Mouse (Mus musculus) G1E (cell line): Measurements from ENCODE around the gene Pcsk7. TPM values are rescaled to one million over a fixed set of nuclear protein-coding genes. Genes with fewer than 3 reads are reported as not detected.

Experiments
- ATAC-seq: 2 replicates; pipeline ENCODE4 v1.8.0; 2016; ENCODE audit warnings: mild to moderate bottlenecking; ENCODE audit not compliant: insufficient number of reproducible peaks, poor library complexity, low FRiP score, severe bottlenecking; ENCODE audit errors: extremely low read depth
- DNase-seq: peaks from one replicate; pipeline ENCODE4 v3.0.0; 2012; ENCODE audit warnings: low spot score
- H3K27me3 ChIP-seq: 2 replicates; pipeline ENCODE4 v1.6.1; 2012; ENCODE audit warnings: mild to moderate bottlenecking, low read length, inconsistent platforms; ENCODE audit not compliant: insufficient read depth
- H3K36me3 ChIP-seq: replicated peaks from 2 replicates; pipeline ENCODE3; 2012; ENCODE audit warnings: mild to moderate bottlenecking, inconsistent platforms
- H3K4me1 ChIP-seq: 2 replicates; pipeline ENCODE4 v1.6.1; 2012; ENCODE audit warnings: low read depth, low read length, inconsistent platforms, mixed read lengths; ENCODE audit not compliant: insufficient read depth
- H3K4me3 ChIP-seq: 2 replicates; pipeline ENCODE4 v1.5.1; 2012; ENCODE audit warnings: low read depth, mild to moderate bottlenecking, inconsistent platforms, low read length, moderate library complexity, mixed read lengths
- H3K9me3 ChIP-seq: replicated peaks from 2 replicates; pipeline ENCODE4 v1.6.1; 2012; ENCODE audit warnings: inconsistent platforms
- CTCF ChIP-seq: IDR thresholded peaks from 2 replicates; pipeline ENCODE4 v1.5.1; 2012; ENCODE audit warnings: low read depth, low read length, inconsistent platforms, mixed read lengths
- GATA1 ChIP-seq: IDR thresholded peaks from 2 replicates; pipeline ENCODE4 v1.6.1; 2012; ENCODE audit warnings: borderline replicate concordance, low read length, inconsistent platforms, mixed read lengths
- GATA2 ChIP-seq: IDR thresholded peaks from 2 replicates; pipeline ENCODE4 v1.6.1; 2012; ENCODE audit warnings: low read depth, low read length, inconsistent platforms, borderline replicate concordance
- POLR2AphosphoS5 ChIP-seq: IDR thresholded peaks from 2 replicates; pipeline ENCODE4 v1.6.1; 2012; ENCODE audit warnings: low read depth, low read length, inconsistent platforms; ENCODE audit not compliant: insufficient replicate concordance
- TAL1 ChIP-seq: conservative IDR thresholded peaks from 2 replicates; pipeline ENCODE4 v1.6.1; 2012; ENCODE audit warnings: low read depth, low read length, inconsistent platforms, mixed read lengths
- polyA plus RNA-seq: library from polyadenylated mRNA; stranded (reverse); fragments of >175 nt; gene quantifications from 2 replicates; pipeline ENCODE4 v1.2.3, GENCODE M21; 2012
- total RNA-seq, 2 experiments: library from RNA; stranded (forward) in 1 of 2; stranded (reverse) in 1 of 2; fragments of 200-1000 nt in 1 of 2; fragments of >200 nt in 1 of 2; fragmentation: Nextera tagmentation in 1 of 2; gene quantifications; 2 replicates each; pipeline ENCODE4 v1.2.3; 2014 to 2017

Gene Pcsk7
- total and polyA plus RNA-seq, 3 experiments: 6.3 to 11.8 (median 7.1) TPM

GRCm38 (mm10) chr9:45943628-45944505, 37.6 kb downstream of the Pcsk7 start:
- ATAC-seq: no peak
- H3K36me3 ChIP-seq: peaks cover 97% of the 10 kb centered on the region
- no peak overlapping the region; the same call in 1 of the 2 replicates for H3K4me3 ChIP-seq
- no peaks in the 10 kb centered on the region for H3K9me3 ChIP-seq
- H3K4me1 ChIP-seq: peaks cover 26% of the 10 kb centered on the region
- H3K27me3 ChIP-seq: no peaks in the 10 kb centered on the region
- DNase-seq: no peak
- TF ChIP-seq GATA2 (no peak), CTCF (no peak)

GRCm38 (mm10) chr9:45944506-45945400, 38.5 kb downstream of the Pcsk7 start:
- Histone ChIP-seq H3K4me1 (peaks cover 23% of the 10 kb centered on the region), H3K4me3 (no peak overlapping the region), H3K36me3 (peaks cover 97% of the 10 kb centered on the region), H3K9me3 (no peaks in the 10 kb centered on the region), H3K27me3 (no peaks in the 10 kb centered on the region)
- TF ChIP-seq GATA1: no peak
- no peak for TF ChIP-seq CTCF
- no peak for TF ChIP-seq TAL1
- no peak for TF ChIP-seq GATA2
- TF ChIP-seq POLR2AphosphoS5: no peak
- DNase-seq: no peak
- ATAC-seq: no peak

GRCm38 (mm10) chr9:45945721-45946120, 39.4 kb downstream of the Pcsk7 start:
- H3K9me3 ChIP-seq: no peaks in the 10 kb centered on the region
- ATAC-seq (no peak), DNase-seq (no peak)
- peaks cover 99% of the 10 kb centered on the region for H3K36me3 ChIP-seq
- no peak overlapping the region for H3K4me3 ChIP-seq
- no peaks in the 10 kb centered on the region for H3K27me3 ChIP-seq
- peaks cover 24% of the 10 kb centered on the region for H3K4me1 ChIP-seq
- TF ChIP-seq GATA1: no peak
- TF ChIP-seq CTCF: no peak

- peaks cover 97% of the 10 kb centered on the region for H3K36me3 ChIP-seq
Measured at GRCm38 (mm10) chr9:45946182-45946871, 40.0 kb downstream of the Pcsk7 start.

GRCm38 (mm10) chr9:45946872-45947183, 40.5 kb downstream of the Pcsk7 start:
- Histone ChIP-seq H3K36me3 (peaks cover 97% of the 10 kb centered on the region), H3K4me3 (no peak overlapping the region), H3K27me3 (no peaks in the 10 kb centered on the region), H3K9me3 (no peaks in the 10 kb centered on the region), H3K4me1 (peaks cover 24% of the 10 kb centered on the region)
- no peak for ATAC-seq
- DNase-seq: no peak
- TF ChIP-seq POLR2AphosphoS5: no peak
- no peak for TF ChIP-seq GATA2
- no peak for TF ChIP-seq TAL1
- no peak for TF ChIP-seq CTCF
- no peak for TF ChIP-seq GATA1

More at GRCm38 (mm10) chr9:45946182-45946871, 40.0 kb downstream of the Pcsk7 start:
- no peaks in the 10 kb centered on the region for H3K9me3 ChIP-seq
- no peak for DNase-seq
- ATAC-seq: no peak
- H3K4me1 ChIP-seq: peaks cover 24% of the 10 kb centered on the region
- H3K27me3 ChIP-seq: no peaks in the 10 kb centered on the region
- TF ChIP-seq GATA1 (no peak), CTCF (no peak), TAL1 (no peak)
- H3K4me3 ChIP-seq: no peak overlapping the region

GRCm38 (mm10) chr9:45952057-45952456, 45.8 kb downstream of the Pcsk7 start:
- Histone ChIP-seq H3K4me1 (peaks cover 33% of the 10 kb centered on the region), H3K9me3 (no peaks in the 10 kb centered on the region), H3K36me3 (peaks cover 66% of the 10 kb centered on the region), H3K4me3 (no peak overlapping the region), H3K27me3 (no peaks in the 10 kb centered on the region)
- no peak for DNase-seq
- no peak for TF ChIP-seq GATA1
- TF ChIP-seq GATA2: no peak
- no peak for TF ChIP-seq POLR2AphosphoS5
- no peak for ATAC-seq
